Mouse (Mus musculus): ENCODE data around the gene Cdca8.
"Not testable (repeated sequence)": the region's sequence is repeated elsewhere in the genome, so short reads cannot be mapped to it uniquely, and the experiment has no call there.

Gene Cdca8

DNA sequence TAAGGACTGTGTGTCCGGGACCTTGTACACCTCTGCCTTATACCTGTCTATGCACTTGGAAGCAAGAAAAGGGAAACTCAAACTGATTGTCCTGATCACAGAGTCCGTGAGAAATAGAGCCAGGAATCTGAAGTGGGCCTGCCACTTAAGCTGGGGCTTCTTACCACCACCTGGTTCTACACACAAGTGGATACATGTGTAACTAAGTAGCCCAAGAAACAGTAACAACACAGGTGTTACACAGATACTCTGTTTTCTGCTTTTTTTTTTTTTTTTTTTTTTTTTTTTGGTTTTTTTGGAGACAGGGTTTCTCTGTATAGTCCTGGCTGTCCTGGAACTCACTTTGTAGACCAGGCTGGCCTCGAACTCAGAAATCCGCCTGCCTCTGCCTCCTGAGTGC, at the start of gene Cdca8:
TSS of gene Cdca8 (minus strand) at position 101 of the 400 bp plus-strand sequence.
- not testable (repeated sequence) for DNase-seq

DNA sequence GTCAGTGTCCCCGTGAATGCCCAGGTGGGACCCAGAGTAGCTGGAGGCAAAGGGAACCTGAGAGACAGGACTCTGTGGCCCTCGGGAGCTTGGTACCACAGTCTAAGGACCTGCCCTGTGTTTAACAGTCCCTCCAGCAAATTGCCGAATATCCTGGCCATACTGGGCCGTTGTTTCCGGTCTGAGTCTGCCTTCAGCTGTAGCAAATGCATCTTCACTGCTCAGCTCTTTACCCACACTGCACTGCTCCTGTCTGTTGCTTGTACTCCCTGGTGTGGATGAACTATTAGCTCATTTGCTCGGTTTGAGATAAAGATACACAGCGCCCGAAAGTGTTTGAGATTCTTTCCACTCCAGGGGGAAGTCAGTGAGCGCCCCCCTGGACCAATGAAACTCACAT, 49.3 kb upstream of the Cdca8 start:
- no peak for DNase-seq

DNA sequence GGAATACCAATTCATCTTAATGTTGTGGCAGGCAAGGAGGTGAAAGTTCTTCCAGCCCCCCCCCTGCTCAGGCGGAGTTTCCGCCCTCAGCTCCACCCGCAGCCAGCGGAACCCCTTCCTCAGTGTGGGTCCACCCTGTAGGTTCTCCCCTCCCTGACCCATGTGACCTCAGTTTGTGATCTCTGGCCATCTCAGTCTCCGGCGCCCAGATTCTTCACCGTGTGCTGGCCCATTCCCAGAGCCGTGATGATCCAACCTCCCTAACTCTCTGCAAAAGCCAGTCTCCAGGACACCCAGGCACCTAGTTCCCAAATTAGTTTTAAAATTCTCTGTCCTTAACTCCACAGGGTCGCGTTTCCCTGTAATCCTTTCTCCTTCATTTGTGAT, 48.6 kb upstream of the Cdca8 start:
- DNase-seq, result no peak

DNA sequence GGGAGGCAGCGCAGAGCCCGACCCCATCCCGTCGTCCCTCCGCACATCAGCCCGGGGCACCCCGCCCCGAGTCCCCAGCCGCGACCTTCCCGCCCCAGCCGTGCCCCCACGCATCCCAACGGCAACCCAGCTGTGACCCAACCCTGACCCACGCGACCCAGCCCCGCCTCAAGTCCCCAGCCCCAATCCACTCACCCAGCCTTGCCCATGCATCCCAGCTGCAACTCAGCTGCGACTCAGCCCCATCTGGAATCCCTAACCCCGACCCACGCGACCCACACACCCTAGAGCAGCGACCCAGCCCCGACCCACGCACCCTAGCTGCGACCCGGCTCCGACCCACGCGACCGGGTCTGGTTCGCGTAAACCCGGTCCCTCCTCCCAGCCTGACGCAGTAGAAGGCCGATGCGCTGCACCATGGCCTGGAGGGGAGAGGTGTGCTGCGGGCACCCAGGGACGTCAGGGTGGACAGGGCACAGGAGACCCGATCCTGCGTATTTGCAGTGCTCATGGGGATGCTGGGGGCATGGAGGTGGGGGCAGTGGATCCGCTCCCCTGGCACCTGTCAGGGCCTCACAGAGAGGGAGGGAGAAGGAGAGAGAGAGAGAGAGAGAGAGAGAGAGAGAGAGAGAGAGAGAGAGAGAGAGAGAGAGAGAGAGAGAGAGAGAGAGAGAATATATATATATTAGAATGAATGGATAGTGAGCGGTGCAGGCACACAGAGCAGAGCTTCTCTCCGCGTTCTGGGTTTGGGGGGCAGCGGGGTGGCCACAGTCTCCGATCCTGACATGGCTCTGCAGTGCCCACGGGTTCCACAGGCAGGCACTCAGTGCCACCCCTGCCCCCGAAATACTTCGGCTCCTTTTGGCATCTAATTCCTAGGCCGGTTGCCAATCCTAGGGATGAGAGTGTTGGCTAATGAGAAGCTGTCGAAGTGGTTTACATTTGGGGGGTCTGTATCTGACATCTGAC, 47.9 kb upstream of the Cdca8 start:
- no peak for DNase-seq

DNA sequence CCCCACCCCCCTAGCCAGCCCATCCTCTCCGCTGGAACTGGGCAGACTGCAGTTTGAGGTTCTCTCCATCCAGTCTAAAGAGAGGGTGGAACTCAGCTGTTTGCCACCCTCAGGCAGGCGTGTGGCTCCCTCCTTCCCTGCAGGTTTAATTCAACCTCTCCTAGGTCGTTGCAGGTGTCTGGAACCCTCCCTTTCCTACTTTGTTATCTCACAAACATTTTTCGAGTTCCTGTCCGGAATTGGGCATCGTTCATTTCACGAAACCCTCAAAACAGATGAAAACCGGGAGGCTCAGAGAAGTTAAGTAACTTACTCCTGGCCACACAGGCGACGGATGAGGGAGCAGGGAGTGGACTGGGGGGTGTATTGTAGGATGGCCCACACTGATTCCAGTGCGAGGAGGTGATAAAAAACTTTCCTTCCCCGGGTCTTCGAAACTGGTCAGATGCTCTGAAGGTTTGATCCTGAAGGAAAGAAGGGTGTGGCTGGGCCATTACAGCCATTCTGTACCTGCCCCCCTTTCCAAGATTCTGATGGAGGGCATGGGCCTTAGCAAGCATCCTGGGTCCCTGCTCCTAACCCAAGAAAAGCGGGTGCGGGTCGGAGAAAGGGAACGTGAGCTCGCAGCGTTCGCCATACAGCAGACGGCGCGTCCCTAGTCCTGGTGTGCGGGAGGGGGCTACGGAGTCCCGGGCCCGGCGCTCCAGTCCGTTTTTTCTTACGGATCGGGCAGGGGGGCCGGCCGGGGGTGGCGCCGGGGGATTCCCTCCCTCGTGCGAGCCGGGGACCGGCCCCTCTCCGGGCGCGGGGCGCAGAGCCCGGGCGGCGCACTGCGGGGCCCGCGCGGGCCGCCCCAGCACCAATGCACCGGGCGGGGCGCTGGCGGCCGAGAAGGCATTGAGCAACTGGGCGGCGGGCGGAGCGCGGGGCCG, 46.8 kb upstream of the Cdca8 start, which contains the start of gene Rspo1:
TSS of gene Rspo1 (plus strand) at position 760 of the 932 bp plus-strand sequence.
- no peak for DNase-seq

DNA sequence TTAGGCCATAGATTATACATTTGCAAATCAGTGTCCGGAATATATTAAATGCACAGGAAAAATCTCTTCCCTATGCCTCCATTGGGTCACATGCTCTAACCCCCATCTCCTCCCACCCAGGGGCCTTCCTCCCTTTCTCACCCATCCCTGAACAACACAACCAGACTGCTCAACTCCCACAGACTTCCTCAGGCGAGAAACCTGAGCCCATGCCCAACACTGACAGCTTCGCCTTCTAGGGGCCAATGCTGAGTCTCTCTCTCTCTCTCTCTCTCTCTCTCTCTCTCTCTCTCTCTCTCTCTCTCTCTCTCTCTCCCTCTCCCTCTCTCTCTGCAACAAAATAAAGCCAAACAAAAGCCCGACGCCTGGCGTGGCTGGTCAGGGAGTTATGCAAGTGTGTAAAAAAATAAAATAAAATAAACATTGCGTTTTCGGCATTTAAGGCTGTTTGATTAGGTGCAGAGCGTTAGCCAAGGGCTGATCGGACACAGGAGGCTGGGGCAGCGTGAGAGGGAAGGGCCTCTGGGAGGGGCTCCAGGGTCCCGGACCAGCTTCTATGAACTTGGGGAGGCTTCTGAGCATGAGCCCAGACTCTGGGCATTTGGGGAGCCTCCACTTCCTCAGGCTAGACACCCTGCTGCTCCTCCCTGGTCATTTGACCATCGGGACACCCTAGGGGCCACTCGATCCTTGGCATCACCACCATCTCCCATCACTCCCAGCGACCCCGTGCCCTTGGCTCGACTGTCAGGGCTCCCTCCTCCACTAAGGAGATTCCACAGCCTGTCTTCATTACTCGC, 46.0 kb upstream of the Cdca8 start:
- DNase-seq, result no peak

DNA sequence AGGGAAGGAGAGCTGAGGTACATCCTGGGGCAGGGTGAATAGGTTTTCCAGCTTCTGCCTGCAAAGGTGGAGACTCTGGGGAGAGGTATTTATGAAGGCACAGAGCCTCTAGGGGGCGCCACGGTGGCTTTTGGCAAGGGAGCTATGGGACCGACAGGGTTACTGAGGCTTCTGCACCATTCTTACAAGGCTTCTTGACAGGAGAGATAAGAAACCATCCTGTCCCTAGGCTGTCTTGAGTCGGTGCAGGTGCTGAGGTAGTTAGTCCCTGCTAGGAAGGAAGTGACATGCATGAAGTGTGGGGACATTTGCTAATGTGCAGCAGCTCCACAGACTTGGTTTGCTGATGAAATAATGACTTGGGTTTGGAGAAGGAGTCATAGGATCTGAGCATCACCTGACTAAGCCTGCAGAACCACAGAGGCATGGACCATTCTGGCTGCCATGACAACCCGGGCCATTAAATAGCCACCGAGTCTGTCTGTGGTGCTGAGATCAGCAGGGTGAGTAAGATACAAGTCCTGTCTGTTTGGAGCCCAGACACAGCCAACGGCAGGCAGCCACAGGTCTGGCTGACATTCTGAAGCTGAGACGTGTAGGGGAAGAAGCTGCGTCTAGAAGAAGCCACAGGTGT, 44.9 kb upstream of the Cdca8 start:
- no peak for DNase-seq

DNA sequence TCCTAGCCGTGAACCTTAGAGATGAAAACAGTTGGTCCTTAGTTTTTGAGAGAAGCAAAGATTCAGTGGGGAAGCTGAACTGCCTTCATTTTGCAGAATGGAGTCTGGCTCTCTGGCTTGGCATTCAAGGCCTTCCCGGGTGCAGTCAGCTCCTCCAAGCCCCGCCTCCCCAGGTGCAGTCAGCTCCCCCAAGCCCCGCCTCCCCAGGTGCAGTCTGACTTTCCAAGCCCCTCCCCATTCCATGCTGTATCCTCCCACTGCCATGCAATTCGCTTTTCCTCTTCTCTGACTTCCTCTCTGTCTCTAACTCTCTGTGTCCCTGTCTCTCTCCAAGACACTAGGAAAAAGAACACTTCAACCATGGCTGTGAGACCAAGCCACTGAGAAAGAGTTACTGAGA, 39.1 kb upstream of the Cdca8 start:
- DNase-seq, result no peak

DNA sequence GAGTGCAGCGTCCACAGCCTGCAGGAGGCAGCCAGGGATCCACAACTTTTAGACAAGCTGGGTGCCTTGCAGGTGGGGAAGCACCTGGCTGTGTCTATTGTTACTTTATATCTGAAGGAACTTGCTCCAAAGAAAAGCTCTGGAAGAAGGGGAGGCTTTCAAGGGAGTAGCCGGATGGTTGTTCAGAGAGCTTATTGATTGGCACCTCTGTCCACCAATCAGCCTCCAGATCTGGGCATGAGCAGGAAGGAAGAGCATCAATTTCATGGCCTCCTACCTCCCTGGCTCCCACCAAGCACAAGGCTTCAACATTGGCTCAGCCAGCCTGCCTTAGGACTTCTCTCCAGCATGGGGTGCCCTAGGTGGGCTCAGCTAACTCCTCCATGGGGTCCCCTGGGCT, 34.2 kb upstream of the Cdca8 start:
- DNase-seq, result no peak

DNA sequence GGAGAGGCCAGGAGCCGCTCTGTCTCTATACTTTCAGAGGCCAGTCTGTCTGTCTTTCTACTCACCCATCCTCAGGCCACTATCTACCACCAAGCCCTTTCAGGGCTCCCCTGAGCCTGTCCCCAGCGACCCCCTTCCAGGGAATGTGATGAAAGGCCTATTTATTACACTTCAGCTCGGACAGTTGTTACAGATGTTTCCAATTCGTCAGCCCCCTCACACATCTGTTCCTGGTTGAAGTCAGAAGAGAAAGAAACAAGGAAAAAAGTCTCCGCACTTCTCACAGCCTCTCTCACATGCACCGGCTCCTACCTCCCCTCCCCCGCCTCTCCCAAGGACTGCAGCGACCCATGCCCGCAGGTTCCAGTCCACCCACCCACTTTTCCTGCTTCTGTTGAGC, 33.2 kb upstream of the Cdca8 start:
- DNase-seq, result no peak

DNA sequence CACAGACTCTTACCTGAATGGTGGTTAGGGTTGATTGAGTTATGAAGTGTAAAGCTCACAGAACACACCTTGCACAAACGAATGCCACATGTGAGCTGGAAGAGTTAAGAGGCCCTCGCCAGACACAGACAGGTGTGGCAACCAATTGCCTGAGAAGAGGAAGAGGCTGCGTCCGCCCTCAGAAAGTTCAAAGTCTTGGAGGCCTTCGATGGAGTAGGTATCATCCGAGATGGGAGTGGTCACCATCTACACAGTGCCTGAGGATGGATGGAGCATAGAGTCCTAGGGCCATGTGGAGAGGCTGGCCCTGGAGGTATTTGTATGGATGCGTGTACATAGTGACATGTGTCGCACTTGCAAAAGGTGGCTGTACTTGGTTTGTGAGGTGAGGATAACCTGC, 32.0 kb upstream of the Cdca8 start:
- no peak for DNase-seq

DNA sequence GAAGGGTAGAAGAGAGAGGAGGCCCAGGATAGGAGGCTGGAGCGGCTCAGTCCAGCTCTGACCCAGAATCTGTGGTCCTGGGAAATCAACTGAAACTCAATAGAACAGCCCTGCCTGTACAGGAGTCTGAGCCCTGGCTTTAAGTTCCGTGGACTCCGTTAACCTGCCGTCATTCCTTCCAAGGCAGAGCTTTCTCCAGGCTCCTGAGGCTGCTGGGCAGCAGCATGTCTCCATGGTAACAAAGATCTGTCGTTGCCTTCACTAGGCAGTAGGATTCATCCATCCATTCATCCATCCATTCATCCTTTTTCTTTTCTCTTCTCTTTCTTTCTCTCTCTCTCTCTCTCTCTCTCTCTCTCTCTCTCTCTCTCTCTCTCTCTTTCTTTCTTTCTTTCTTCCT, 31.6 kb upstream of the Cdca8 start:
- no peak for DNase-seq

DNA sequence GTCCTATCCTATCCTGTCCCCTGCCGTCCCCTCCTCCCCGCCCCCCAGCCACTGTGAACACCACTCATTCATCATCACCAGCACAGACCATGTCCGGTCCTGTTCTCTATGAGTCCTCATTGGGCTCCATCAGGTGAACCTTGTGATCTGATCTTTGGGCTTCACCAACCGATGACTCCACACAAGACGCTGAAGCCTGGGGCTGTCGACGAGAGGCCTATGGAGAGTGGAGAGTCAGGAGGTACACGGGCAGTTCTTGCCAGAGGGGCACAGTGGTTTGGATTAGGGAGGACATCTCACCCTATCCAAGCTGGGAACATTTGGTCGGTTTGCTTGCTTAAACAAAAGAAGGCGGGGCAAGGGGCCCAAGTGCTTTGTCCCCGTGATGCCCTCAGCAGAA, 31.1 kb upstream of the Cdca8 start:
- DNase-seq, result no peak

DNA sequence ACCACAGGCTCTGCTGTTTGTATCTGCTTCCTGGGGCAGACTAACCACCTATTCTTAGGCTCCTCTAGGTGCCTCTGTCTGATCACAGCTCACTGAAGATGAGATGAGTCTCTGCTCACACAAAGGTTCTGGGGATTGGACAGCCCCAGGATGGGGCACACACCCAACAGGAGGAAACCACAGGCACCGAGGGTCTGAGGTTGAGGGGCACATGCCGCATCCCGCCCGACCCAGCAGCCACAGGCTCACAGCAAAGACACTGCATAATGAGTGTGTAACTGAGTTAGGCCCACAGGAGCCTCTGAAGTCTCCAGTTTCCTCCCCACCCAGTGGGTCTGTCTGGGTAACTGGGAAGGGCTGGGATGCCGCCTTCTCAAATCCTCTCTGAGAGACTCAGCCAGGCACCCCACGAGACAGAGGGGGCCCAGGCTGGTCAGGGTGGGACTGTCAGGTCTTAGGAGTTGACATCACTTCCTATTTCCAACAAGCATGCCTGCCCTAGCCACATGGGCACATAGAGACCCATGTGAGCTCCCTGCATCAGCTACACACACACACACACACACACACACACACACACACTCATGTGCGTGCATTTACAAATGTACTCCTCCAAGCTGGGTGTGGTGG, 30.2 kb upstream of the Cdca8 start:
- DNase-seq, result no peak

DNA sequence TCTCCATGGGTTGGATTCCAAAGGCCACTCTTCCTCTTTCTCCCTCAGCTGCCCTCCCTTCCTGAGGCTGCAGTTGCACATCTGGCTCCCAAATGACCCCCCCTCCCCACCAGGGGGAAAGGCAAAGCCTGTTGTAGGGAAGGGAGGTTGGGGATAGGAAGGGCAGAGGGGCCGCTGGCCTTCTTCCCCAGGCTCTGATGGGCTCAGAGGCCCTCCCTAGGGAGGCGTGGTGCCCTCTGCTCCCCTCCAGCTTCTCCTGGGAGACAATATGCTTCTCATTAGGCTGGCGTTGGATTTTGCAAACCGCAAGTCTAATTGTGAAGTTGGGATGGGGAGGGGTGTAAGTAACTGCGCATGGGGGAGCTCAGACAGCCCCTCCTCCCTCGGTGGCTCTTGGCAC, 29.6 kb upstream of the Cdca8 start:
- DNase-seq, result no peak

DNA sequence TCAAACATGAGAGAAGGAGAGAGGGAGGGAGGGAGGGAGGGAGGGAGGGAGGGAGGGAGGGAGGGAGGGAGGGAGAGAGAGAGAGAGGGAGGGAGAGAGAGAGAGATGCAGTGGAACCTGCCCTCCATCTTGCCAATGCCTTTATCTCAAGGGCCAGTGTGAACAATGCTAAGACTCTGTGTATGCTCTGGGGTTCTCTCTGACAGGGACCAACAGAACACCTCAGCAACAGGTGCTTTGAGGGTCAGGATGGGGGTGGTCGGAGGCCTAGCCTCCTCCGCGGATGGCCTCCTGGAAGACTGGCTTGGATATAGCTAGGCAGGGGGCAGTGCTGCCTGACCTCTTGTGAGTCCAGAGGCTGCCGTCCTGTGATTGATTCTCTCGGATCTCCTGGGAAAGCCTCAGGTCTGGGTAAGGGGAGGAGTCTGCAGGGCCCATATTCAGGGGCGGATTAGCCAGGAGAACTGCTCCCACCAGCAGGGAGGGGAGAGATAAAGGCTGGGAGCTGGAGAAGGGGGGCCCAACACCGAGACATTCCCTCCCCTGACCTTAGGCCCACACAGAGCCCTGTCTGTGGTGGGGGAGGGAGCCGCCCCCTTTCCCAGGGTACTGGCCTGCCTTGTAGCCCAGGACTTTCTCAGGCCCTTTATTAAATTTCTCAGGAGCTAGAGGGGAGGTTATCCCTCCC, 25.9 kb upstream of the Cdca8 start:
- no peak for DNase-seq

DNA sequence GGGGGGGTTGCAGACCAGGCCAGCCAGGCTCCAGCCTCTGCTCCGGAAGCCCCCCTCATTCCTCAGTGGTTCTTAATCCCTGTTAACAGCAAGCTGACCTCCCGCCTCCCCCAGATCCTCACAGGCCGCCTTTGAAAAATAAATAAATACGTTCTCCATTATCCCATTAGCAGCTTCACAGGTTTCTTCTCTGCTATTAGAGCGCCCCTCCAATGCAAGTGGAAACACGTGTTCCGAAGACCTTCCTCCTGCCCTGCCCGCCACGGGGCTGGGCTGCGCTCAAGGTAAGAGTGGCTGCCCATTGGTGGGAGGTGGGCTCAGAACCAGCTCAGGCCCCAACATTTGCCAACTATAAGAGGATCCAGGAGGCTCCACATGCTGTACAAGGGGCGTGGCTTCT, 23.5 kb upstream of the Cdca8 start:
- DNase-seq, result no peak

DNA sequence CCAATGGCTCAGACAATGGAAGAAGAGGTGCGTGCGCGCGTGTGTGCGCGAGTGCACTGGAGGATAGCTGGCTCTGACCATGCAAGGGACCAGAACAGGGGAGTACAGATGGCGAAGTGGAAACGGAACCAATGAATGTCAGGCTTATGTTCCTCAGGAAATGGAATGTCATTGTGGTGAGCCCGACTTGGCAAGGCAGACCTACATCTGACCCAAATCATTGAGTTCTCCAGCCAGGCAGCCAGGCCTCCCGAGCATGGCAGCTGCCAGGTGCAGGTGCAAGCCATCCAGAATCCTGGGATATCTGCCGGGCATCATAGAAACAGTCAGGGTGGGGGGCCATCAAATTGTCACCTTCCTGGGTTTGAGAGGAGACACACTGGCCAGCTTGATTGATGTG, 21.8 kb upstream of the Cdca8 start:
- no peak for DNase-seq

DNA sequence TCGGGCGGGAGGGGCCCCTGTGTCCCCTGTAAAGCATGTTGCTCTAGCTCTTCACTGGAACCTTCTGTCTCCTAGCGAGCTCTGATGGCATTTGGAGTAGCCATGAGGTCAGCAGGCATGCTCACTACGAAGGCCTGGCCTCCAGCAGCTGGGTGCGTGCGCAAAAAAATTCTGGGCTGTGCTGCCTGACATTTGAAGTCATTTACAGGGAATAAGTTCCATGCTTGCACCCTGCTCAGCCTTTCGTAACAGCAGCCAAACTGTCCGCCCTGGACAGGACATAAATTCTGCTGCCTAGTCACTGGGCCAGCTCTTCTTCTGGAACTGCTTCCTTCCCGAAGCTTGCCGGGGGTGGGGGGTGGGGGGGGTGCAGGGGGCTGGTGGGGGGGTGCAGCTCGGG, 20.0 kb upstream of the Cdca8 start:
- DNase-seq, result no peak

DNA sequence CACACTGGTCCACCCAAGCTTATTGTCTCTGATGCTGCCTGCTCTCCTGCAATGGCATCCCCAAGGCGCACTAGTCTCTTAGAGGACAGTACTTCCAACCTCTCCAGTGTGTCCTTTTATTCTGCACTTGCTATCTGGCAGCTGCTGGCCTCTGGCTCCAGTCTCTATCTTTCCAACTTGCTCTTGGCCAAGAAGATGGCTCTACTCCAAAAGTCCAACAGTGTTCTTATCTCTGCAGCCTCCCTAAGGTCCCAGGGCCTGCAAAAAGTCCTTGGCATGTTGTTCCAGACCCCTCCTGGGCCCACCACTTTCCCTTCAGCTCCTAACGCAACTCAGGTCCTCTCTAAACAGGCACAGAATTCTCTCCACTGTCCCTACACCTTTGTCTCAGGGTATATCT, 18.2 kb upstream of the Cdca8 start:
- DNase-seq, result no peak

DNA sequence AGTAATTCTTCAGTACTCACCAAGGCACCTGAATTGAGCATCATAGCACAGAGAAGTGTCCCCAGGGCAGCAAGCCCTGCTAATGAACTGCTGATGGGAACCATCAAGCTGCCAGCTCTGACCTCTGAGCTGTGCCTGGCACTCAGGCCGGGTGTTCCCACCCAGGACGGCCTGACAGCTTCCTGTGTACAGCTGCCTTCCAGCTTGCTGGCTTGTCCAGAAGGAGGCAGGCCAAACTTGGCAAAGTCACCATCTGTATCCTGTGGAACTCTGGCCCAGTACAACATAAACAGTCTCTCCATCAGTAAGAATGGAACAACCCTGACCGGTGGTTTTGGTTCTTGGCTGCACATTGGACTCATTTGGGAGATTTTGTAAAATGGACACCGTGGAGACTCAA, 14.4 kb upstream of the Cdca8 start:
- no peak for DNase-seq
